Mouse (Mus musculus) E14TG2a.4 (cell line): ENCODE measurements around the gene Lrrc61.

Experiments used
- CTCF ChIP-seq: conservative IDR thresholded peaks from 2 replicates; pipeline ENCODE4 v1.5.1; 2014; ENCODE audit warnings: low read length
- NANOG ChIP-seq: IDR thresholded peaks from 2 replicates; pipeline ENCODE4 v1.6.1; 2014; ENCODE audit warnings: borderline replicate concordance, low read length, mixed read lengths

DNA sequence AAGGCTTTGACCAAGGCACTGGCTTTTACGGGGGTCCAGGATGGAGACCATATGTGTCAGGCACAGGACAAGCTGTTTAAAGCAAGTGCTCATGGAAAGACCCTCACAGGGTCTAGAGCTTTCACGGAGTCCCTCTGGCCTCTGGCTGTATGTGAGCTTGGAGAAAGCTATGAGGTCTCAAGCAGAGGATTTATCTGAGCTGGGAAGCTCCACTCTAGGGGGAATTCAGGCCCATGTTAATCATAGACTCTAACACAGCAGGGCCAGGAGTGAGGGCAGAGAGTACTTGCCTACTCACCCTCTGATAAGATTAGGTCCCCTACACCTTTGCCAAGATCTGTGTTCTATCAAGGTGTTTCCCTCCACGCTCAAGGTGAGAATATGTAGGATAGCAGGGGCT lies 12.0 kb upstream of the Lrrc61 start:
- TF ChIP-seq CTCF (no peak), NANOG (no peak)
